ENCODE assay signal across 26 mouse cellular contexts in the genomic region with DNA sequence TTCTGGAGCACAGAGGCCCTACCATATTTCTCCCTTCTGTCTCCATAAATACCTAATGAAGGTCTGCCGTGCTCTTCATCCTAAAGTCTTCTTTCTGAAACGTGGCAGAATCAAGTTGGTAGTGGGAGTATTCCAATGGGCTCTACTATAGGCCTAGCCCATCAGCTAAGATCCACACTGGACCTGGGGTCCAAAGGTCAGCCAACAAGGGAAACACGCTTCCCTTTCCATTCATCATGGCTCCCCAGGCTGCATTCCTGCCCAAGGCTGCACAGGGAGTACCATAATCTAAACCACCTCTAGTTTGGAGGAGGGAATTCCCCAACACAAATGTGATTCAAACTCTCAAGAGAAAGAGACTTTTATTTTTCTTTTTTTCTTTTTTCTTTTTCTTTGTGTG. TPM values are rescaled to one million over a fixed set of nuclear protein-coding genes. Genes with fewer than 3 reads are reported as not detected.
A peak's percentile ranks its signal among the peaks of the same experiment; 100 is the strongest.
DNase-seq lines count a peak whose midpoint lies in the region; ATAC-seq and TF ChIP-seq lines count a peak whose summit lies in the region.
"Had no signal": no experiment of that assay in that cellular context is flagged by ENCODE, and none has a peak within 500 bp of the region (broad histone marks: within the 10 kb centered on the region; RNA-seq: fewer than 3 reads in every experiment).

No protein-coding gene starts in this region.

- no peak for TF ChIP-seq CTCF in hindbrain, postnatal 0 days (IDR thresholded peaks at IDR 0.05; ENCODE audit: low read depth)
- no peak for TF ChIP-seq CTCF in intestine, postnatal 0 days (IDR thresholded peaks at IDR 0.05; ENCODE audit: low read depth)

- no peak for DNase-seq in hindbrain, postnatal 0 days (ENCODE audit: low spot score)
- no peak for DNase-seq in hindbrain, embryonic 11.5 days (ENCODE audit: low spot score)
- peak; percentile 64 for DNase-seq in yolk sac, embryonic 10.5 days (ENCODE audit: low spot score)
- DNase-seq in urinary bladder, postnatal 36 days (ENCODE audit: low spot score in 2 of 2), result no peak
- DNase-seq: adrenal gland, adult 2 months; cerebellum, postnatal 25 days; embryo, embryonic 11 days; gastrocnemius, postnatal 36 days; heart, postnatal 36 days; layer of hippocampus, adult 9-11 months; left cerebral cortex, postnatal 4 days; liver, postnatal 0 days; right cerebral cortex, adult 18-20 months; right cerebral cortex, postnatal 4 days; thymus, adult 18-20 months had no signal

- H3K4me3 ChIP-seq in hindbrain, postnatal 0 days (ENCODE audit: low read length), result no peak overlapping the region
- no peak overlapping the region for H3K4me3 ChIP-seq in hindbrain, embryonic 11.5 days (ENCODE audit: low read depth, low read length)
- H3K4me3 ChIP-seq in megakaryocyte, embryonic 14.5 days (replicated peaks), result peak overlapping the region; percentile 16
- no peak overlapping the region for H3K4me3 ChIP-seq in intestine, postnatal 0 days (ENCODE audit: low read depth, low read length)

- 76% methylated on average over 3 of the region's 3 CpGs for WGBS in hindbrain, postnatal 0 days
- WGBS in hindbrain, embryonic 11.5 days, result 63% methylated on average over 3 of the region's 3 CpGs
- WGBS in intestine, postnatal 0 days, result 49% methylated on average over 3 of the region's 3 CpGs

- H3K4me2 ChIP-seq in hindbrain, postnatal 0 days (ENCODE audit: low read depth, low read length), result peak overlapping the region; percentile 72
- no peak overlapping the region for H3K4me2 ChIP-seq in hindbrain, embryonic 11.5 days (replicated peaks; ENCODE audit: low read depth, low read length)
- H3K4me2 ChIP-seq in intestine, postnatal 0 days (replicated peaks; ENCODE audit: low read depth), result peak overlapping the region; percentile 74; the same call in 1 of the 2 replicates

- H3K27ac ChIP-seq in hindbrain, postnatal 0 days, result no peak overlapping the region
- no peak overlapping the region for H3K27ac ChIP-seq in hindbrain, embryonic 11.5 days (ENCODE audit: low read depth, low read length)
- peak overlapping the region; percentile 41; the same call in 1 of the 2 replicates for H3K27ac ChIP-seq in intestine, postnatal 0 days (ENCODE audit: low read depth, low read length)
- H3K27ac ChIP-seq: embryonic facial prominence, embryonic 13.5 days; forebrain, embryonic 12.5 days; heart, embryonic 15.5 days; macrophage; stomach, embryonic 15.5 days had no signal

- peaks cover 5% of the 10 kb centered on the region; the same call in 1 of the 2 replicates for H3K4me1 ChIP-seq in hindbrain, postnatal 0 days (ENCODE audit: insufficient read depth, low read length)
- no peaks in the 10 kb centered on the region for H3K4me1 ChIP-seq in hindbrain, embryonic 11.5 days (replicated peaks; ENCODE audit: control insufficient read depth, insufficient read depth, low read length)
- H3K4me1 ChIP-seq in megakaryocyte, embryonic 14.5 days, result peaks cover 23% of the 10 kb centered on the region
- H3K4me1 ChIP-seq in intestine, postnatal 0 days (replicated peaks; ENCODE audit: control insufficient read depth, insufficient read depth, low read length), result peaks cover 17% of the 10 kb centered on the region; the same call in 1 of the 2 replicates

- no peaks in the 10 kb centered on the region for H3K36me3 ChIP-seq in hindbrain, postnatal 0 days (ENCODE audit: insufficient read depth, low read length)
- no peaks in the 10 kb centered on the region for H3K36me3 ChIP-seq in hindbrain, embryonic 11.5 days (ENCODE audit: control insufficient read depth, insufficient read depth, low read length)
- no peaks in the 10 kb centered on the region for H3K36me3 ChIP-seq in megakaryocyte, embryonic 14.5 days (replicated peaks; ENCODE audit: low read length)
- H3K36me3 ChIP-seq in intestine, postnatal 0 days (ENCODE audit: control insufficient read depth, insufficient read depth), result no peaks in the 10 kb centered on the region; the same call in 1 of the 2 replicates
- H3K36me3 ChIP-seq: embryonic facial prominence, embryonic 13.5 days; heart, embryonic 15.5 days; stomach, embryonic 15.5 days had no signal

- H3K9ac ChIP-seq in hindbrain, postnatal 0 days (replicated peaks; ENCODE audit: low read length), result no peak overlapping the region
- H3K9ac ChIP-seq in hindbrain, embryonic 11.5 days (ENCODE audit: low read depth, low read length), result no peak overlapping the region
- no peak overlapping the region for H3K9ac ChIP-seq in intestine, postnatal 0 days (ENCODE audit: low read depth, low read length)
- H3K9ac ChIP-seq: embryonic facial prominence, embryonic 13.5 days; heart, embryonic 15.5 days; liver, postnatal 0 days; stomach, embryonic 15.5 days had no signal

- no peaks in the 10 kb centered on the region for H3K9me3 ChIP-seq in hindbrain, postnatal 0 days (ENCODE audit: low read length)
- no peaks in the 10 kb centered on the region for H3K9me3 ChIP-seq in hindbrain, embryonic 11.5 days (ENCODE audit: control insufficient read depth, low read length)
- no peaks in the 10 kb centered on the region for H3K9me3 ChIP-seq in megakaryocyte, embryonic 14.5 days
- no peaks in the 10 kb centered on the region for H3K9me3 ChIP-seq in intestine, postnatal 0 days (ENCODE audit: control insufficient read depth)
- H3K9me3 ChIP-seq: embryonic facial prominence, embryonic 13.5 days; forebrain, embryonic 12.5 days; heart, embryonic 15.5 days; stomach, embryonic 15.5 days had no signal

- no peaks in the 10 kb centered on the region for H3K27me3 ChIP-seq in hindbrain, postnatal 0 days (ENCODE audit: insufficient read depth, low read length)
- H3K27me3 ChIP-seq in hindbrain, embryonic 11.5 days (ENCODE audit: control insufficient read depth, insufficient read depth, low read length), result no peaks in the 10 kb centered on the region
- peaks cover 27% of the 10 kb centered on the region for H3K27me3 ChIP-seq in megakaryocyte, embryonic 14.5 days (replicated peaks)
- H3K27me3 ChIP-seq in intestine, postnatal 0 days (replicated peaks; ENCODE audit: control insufficient read depth, insufficient read depth, low read length), result no peaks in the 10 kb centered on the region
- H3K27me3 ChIP-seq: embryonic facial prominence, embryonic 13.5 days; heart, embryonic 15.5 days; stomach, embryonic 15.5 days had no signal

- no peak for ATAC-seq in hindbrain, postnatal 0 days
- ATAC-seq in hindbrain, embryonic 11.5 days (ENCODE audit: low FRiP score), result no peak
- no peak for ATAC-seq in megakaryocyte, adult 5-6 weeks (ENCODE audit: poor library complexity, severe bottlenecking)
- ATAC-seq in intestine, postnatal 0 days, result no peak
- ATAC-seq: inflammation-experienced regulatory T-cells, adult 6 months; liver, postnatal 0 days; lung, postnatal 0 days had no signal

RNA-seq across cellular contexts. Expression of a gene that starts 1.8 kb away (rescaled TPM):
- total RNA-seq in hindbrain, postnatal 0 days (2014; rRNA removed), result 69.9 and 75.5 TPM in 2 replicates
- 18.8 and 20.7 TPM in 2 replicates for polyA plus RNA-seq in hindbrain, postnatal 0 days (2015; fragmentation: Nextera tagmentation; extraction: Ambion mirVana)
- polyA plus RNA-seq in hindbrain, embryonic 11.5 days (2014; fragmentation: Nextera tagmentation; extraction: Ambion mirVana), result 19.0 and 20.6 TPM in 2 replicates
- polyA plus RNA-seq in megakaryocyte, embryonic 14.5 days (2012; ENCODE audit: insufficient read depth, low replicate concordance), result 0.53 and 3.3 TPM in 2 replicates
- 6.2 and 7.6 TPM in 2 replicates for total RNA-seq in megakaryocyte, adult 5-6 weeks (2015)
- 2.0 and 2.7 TPM in 2 replicates for total RNA-seq in megakaryocyte, adult 5-6 weeks (2017)
- polyA plus RNA-seq in intestine, postnatal 0 days (2015; fragmentation: Nextera tagmentation; extraction: Ambion mirVana), result 4.0 and 4.9 TPM in 2 replicates
- polyA plus RNA-seq: erythroblast, embryonic 14.5 days had no signal
